Mouse (Mus musculus) forelimb bud, embryonic 11.5 days (tissue): ENCODE results near the gene Slc40a1.

Experiments
- DNase-seq: peaks from one replicate; pipeline ENCODE4 v3.0.0-alpha.2; 2012; ENCODE audit warnings: low read depth, low spot score

The Slc40a1 gene

DNA sequence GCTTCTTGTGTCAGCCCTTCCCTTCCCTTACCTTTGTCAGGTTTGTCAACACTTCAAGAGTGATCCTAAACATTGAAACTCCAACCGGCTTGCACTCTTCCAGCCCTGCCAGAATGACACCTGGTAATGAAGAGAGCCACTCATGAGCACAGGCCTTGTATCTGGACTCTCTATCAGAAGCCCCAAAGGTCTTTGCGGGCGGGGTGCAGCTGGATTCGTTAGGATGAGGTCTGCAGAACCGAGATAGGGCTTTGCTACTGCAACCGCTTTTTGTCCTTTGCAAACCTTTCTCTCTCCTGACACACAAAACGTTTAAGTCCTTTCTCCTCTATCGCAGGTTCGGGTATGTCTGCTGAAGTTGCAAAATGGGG is at the start of gene Slc40a1:
Slc40a1 (minus strand) TSS at position 131 of the 371 bp plus-strand sequence.
- no peak for DNase-seq

- no peak for DNase-seq
These were observed 45.0 kb upstream of the Slc40a1 start for GRCm38 (mm10) chr1:45971314-45971713.

DNA sequence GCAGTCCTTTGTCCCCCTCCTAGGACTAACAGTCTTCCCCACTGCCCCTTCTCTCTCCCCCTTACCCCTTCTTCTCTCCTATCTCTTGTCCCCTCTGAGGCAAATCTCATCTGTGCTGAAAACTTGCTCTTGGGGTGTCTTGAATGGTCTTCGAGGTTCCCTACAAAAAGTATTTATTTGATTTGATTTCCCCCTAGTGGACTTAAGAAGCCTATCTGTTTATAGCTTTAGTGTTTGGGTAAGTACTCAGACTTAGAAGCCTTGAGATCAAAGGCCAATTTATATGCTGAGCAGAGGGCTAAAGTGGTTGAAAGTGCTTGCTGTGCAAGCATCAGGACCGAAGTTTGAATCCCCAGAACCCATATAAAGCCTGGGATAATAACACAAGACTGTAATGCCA is 22.7 kb upstream of the Slc40a1 start:
- DNase-seq = no peak

GRCm38 (mm10) chr1:45947843-45948242 is 21.5 kb upstream of the Slc40a1 start:
- DNase-seq = no peak

DNA sequence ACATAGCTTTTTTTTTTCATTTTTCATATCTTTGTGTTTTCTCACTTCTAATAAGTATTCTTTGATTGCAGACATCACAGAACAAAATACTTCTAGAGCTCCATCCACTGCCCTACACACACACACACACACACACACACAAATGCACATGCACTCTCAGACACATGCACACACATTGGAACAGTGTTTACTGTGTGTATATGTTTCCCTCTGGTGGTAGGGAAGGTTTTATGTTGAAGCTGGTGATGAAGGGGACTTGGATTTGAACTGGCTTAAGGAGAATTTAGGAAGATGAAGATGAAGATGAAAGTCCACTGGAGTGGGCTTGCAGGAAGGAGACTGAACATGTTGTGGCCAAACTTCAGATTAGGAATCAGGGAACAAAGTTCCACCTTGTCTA is 4.8 kb upstream of the Slc40a1 start:
- no peak for DNase-seq

- DNase-seq = no peak
These were observed 588 bp upstream of the Slc40a1 start for GRCm38 (mm10) chr1:45926911-45927310.

DNA sequence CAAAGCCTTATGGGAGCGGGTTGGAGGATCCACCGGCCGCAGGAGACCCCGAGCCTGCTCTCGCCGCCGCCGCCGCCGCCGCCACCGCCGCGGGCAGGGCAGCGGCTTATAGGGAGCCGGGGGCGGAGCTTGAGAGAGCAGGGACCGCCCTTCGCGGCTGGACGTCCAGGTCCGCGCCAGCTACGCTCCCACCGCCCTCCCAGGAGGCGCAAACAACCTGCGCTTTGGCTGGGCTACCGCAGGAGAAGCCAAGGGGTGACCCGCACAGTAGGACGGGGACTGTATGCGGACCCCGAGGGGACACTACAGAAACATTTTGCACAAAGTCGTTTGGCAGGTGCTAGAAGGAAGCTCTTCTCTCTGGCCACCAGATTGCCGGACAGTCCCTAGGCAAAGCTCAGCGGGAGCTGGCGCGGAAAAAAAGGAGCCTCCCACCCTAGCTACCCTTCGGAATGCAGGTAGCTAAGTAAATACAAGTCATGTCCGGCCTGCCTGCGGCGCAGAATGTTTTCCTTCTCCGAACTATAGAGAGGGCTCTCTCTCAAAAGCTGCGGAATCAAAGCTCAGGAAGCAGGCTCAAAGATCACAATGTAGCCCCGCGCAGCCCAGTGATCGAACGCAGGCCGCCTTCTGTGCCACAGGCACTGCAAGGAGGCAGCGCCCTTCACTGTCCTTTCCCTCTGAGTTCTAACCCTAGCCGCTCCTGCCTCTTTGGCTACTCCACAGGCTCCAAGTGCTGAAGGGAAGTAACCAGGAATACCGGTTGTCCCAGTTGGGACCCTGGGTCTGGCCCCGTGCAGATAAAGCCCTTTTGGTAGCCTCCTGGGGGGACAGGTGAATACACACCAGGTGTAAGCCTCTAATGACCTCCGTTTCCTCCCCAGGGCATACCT is 577 bp downstream of the Slc40a1 start:
- peak; percentile 62 for DNase-seq

DNA sequence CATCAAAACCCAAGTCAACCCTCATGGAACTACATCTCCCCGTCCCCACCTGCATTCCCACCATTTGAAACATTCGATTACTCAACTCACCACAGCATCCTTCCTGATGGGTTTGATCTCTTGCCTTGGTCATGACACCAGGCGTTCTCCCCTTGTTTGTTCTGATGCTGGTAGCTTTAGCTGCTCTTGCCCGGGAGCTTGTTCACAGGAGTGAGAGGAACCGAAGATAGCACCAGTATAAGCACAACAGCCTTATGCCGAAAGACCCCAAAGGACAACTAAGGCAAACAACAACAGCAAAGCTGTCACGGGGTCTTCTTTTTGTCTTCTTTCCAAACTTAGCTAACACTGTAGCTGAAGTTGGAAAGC is 1.2 kb downstream of the Slc40a1 start:
- DNase-seq = no peak

- no peak for DNase-seq
These were observed 1.8 kb downstream of the Slc40a1 start for GRCm38 (mm10) chr1:45924516-45924915.

- no peak for DNase-seq
These were observed 3.0 kb downstream of the Slc40a1 start for GRCm38 (mm10) chr1:45923306-45923705.

DNA sequence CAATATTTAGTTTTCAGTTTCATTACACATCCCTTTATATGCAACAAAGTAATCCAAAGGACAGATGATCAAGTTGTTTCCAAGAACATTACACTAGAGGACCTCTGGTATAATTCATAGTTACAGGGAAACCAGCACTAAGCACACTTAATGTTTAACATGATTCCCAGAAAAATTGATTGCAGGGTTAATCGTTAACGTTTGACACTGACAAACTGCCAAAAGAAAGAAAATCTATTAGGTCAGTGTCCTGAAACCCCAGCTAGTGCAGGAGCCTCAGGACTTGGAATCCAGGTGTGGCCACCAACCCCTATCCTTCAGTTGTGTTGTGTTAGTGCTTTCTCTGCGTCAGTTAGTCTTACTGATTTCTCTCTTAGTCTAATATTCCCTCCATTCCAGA is 5.6 kb downstream of the Slc40a1 start:
- DNase-seq = no peak

GRCm38 (mm10) chr1:45919752-45920151 is 6.6 kb downstream of the Slc40a1 start:
- no peak for DNase-seq

DNA sequence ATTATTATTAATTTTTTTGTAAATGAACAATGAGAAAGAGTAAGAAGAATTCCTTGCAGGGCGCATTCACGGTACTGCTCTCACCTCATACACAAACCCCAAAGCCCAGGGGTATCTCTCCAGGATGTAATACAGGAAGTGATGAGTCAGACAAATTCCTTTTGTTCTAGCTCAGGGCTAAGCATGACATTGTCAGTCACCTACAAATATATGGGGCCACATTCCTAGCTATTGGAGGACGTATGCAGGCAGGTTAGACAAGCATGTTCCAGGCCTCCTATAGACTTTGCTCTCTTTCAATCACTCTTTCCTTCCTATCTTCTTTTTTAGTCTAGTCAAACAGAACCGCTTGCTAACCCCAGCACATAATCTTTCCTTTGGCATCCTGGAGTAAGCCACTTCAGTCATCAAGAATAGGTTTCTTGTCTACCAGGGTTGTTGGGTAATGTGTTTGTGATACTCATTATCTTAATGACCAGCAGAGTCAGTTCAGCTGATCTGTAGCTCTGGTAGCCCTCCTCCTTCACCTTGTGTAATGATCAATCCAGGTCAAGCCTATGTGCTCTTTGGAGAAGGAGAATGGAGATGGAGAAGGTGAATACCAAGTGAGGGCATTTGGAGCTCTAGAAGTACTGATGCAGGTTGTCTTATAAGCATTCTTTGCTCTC is 9.1 kb downstream of the Slc40a1 start:
- DNase-seq = no peak

- DNase-seq = no peak
These were observed 10.1 kb downstream of the Slc40a1 start for GRCm38 (mm10) chr1:45916174-45916573.

GRCm38 (mm10) chr1:45914236-45914635 is 12.1 kb downstream of the Slc40a1 start:
- no peak for DNase-seq

DNA sequence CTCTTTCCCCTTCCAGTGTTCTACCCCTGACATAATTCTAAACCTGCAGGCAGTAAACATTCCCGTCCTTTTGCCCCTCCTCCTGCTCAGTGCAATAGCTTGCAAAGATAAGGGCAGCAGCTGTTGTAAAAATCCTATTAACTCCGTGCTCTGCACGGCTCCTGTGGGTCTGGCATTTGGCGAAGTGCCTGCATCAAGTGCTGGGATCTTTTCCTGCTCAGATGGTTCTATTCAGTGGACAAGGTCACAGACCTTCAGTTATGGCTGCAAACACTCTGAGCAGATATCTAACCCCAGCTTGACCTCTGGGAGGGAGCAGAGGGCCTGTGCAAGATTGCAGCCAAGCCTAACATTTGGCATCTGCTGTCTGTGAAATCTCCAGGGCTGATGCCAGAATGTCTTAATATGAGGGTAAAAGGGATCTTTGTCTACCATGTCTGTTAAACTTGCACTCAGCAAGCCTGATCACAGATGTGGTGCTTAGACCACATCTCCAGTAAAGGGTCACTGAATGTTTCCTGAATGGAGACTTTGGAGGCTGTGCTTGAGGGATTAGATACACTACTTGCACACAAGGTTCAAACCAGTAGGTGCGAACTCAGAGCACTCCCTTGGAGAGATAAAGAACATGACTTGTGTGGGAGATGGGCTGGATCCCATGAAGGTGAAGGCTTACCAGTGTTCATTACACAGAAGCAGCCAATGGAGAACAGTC is 21.1 kb downstream of the Slc40a1 start:
- DNase-seq = peak; percentile 46

DNA sequence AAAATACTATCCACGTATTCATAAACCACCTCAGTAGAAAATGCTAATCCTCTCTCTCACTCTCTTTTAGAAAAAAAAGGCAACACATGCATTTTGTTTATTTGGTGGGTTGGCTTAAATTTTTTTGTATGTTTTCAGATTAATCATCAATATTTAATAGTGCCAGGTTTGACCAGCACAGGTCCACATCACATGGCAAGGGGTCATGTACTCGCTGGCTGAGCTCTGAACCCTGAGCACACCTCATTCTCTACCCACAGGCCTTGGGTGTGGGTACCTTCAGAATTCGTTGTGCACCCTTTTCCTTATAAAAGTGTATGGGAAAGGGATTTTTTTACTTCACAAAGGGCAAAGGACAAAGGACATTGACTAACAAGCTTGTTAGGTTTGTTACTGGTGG is 22.2 kb downstream of the Slc40a1 start:
- DNase-seq = no peak

DNA sequence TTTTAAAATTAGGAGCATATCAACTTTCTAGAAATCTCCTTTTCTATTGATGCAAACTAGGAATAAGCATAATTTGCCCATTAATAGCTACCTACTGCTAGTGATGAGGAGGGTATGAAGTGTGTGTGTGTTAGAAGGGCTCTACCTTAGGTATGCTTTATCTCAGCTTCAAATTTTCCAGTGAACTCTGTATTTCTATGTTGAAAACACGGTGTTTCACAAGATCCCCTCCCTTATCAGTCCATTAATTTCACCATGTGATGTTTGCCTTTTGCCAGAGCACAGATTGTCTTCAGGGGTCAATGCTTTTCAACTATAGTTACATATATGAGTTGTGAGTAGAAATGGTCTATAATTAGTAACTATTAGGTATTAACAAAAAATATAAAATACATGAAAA is 28.3 kb downstream of the Slc40a1 start:
- no peak for DNase-seq

DNA sequence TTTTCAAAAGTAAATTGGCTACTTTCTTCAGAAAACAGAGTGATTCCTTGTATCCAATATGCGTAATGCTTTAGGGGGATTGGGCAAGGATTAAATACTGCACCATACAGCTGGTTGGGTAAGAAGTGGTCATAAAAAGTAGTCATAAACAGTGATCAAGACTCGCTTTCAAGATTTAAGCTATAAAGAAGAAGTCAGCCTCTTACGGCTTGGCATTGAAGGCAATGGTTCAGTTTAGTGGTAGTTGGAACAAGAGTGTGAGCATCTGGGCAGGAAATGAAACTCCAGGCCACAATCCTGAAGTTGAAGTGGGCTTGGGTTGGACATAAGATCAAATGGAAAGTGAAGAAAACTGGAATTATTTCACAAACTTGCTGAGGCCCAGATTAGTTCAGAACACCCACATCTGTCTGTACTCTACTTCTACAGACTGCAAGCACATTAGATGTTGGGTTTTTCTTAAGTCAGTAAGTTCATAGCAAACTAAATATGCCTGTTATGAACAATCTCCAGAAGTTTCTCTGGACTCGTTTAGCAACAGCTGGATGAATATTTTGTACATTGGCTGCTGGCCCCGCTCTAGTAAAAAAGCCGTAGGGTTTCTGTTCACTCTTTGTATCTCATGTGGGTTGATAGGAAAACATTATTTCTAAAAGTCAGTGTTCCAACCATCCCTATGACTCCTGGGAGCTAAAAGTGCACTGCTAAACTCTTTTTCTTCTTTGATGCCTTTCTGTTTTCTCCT is 32.0 kb downstream of the Slc40a1 start:
- DNase-seq = peak; percentile 37

GRCm38 (mm10) chr1:45891986-45892385 is 34.3 kb downstream of the Slc40a1 start:
- no peak for DNase-seq

DNA sequence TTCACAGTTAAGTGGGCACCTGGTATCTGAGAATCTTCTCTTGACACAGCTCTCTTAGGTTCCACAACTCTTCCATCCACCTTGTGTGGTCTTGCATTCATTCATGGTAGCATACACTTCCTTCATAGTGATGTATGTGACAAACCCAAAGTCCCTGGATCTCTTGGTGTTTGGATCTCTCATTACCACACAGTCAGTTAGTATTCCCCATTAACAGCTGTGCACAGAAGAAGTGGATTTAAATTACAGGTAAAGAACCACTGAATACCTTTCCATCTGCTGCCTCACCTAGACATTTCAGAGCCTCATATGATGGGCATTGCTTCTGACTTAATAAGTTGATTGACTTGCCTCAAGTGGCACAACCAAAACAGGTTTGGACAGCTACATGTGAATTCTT is 36.1 kb downstream of the Slc40a1 start, which contains the start of gene Gm5269:
Gm5269 (minus strand) TSS at position 101 of the 400 bp plus-strand sequence.
- no peak for DNase-seq

- no peak for DNase-seq
These were observed 39.5 kb downstream of the Slc40a1 start for GRCm38 (mm10) chr1:45886800-45887199.
